Mouse (Mus musculus) kidney, adult 18-20 months (tissue): ENCODE data around the gene Tas2r144.

ENCODE experiments used
- DNase-seq: peaks from one replicate; pipeline ENCODE4 v3.0.0; 2021

The Tas2r144 gene

GRCm38 (mm10) chr6:42215028-42215427 is at the start of gene Tas2r144:
Gene Tas2r144 (plus strand): TSS chr6:42215328.
- no peak for DNase-seq

- DNase-seq, result no peak
Measured at GRCm38 (mm10) chr6:42182462-42182861, 32.7 kb upstream of the Tas2r144 start.

GRCm38 (mm10) chr6:42186230-42186629 is 28.9 kb upstream of the Tas2r144 start:
- DNase-seq, result peak; percentile 6

- no peak for DNase-seq
Measured at GRCm38 (mm10) chr6:42197710-42198109, 17.4 kb upstream of the Tas2r144 start.

- no peak for DNase-seq
Measured at GRCm38 (mm10) chr6:42199498-42199897, 15.6 kb upstream of the Tas2r144 start.

GRCm38 (mm10) chr6:42222286-42222685 is 7.2 kb downstream of the Tas2r144 start:
- DNase-seq, result peak; percentile 33

GRCm38 (mm10) chr6:42225046-42225445 is 9.9 kb downstream of the Tas2r144 start:
- no peak for DNase-seq

GRCm38 (mm10) chr6:42227240-42228101 is 12.3 kb downstream of the Tas2r144 start:
- peak; percentile 75 for DNase-seq

GRCm38 (mm10) chr6:42229610-42230009 is 14.5 kb downstream of the Tas2r144 start:
- DNase-seq, result no peak

- no peak for DNase-seq
Measured at GRCm38 (mm10) chr6:42231191-42231590, 16.1 kb downstream of the Tas2r144 start.

GRCm38 (mm10) chr6:42237276-42237805 is 22.2 kb downstream of the Tas2r144 start:
- no peak for DNase-seq

- DNase-seq, result no peak
Measured at GRCm38 (mm10) chr6:42241311-42242045, 26.4 kb downstream of the Tas2r144 start.

- peak; percentile 86 for DNase-seq
Measured at GRCm38 (mm10) chr6:42245711-42246353, 30.7 kb downstream of the Tas2r144 start, which contains the start of gene Gstk1. Gene Gstk1 (plus strand): TSS chr6:42245935.

GRCm38 (mm10) chr6:42247173-42247572 is 32.0 kb downstream of the Tas2r144 start:
- peak; percentile 22 for DNase-seq

GRCm38 (mm10) chr6:42247981-42248380 is 32.9 kb downstream of the Tas2r144 start:
- no peak for DNase-seq

- DNase-seq, result no peak
Measured at GRCm38 (mm10) chr6:42251791-42252190, 36.7 kb downstream of the Tas2r144 start.

GRCm38 (mm10) chr6:42253103-42253502 is 38.0 kb downstream of the Tas2r144 start:
- no peak for DNase-seq

GRCm38 (mm10) chr6:42257303-42257863 is 42.3 kb downstream of the Tas2r144 start:
- peak; percentile 73 for DNase-seq

- DNase-seq, result no peak
Measured at GRCm38 (mm10) chr6:42260430-42260829, 45.3 kb downstream of the Tas2r144 start.

GRCm38 (mm10) chr6:42261524-42262170 is 46.5 kb downstream of the Tas2r144 start, which contains the start of gene Tmem139:
Gene Tmem139 (plus strand): TSS chr6:42261970.
- peak; percentile 80 for DNase-seq

GRCm38 (mm10) chr6:42264626-42265312 is 49.6 kb downstream of the Tas2r144 start, which contains the start of gene Casp2:
Gene Casp2 (plus strand): TSS chr6:42264985.
- peak; percentile 97 for DNase-seq
